Mouse (Mus musculus) kidney, postnatal 4 days (tissue): Measurements from ENCODE around the gene Fggy.

Experiments used
- DNase-seq, 2 experiments: peaks; one replicate each; pipeline ENCODE4 v3.0.0; 2021; ENCODE audit warnings: mixed read lengths in 2 of 2

The Fggy gene

GRCm38 (mm10) chr4:95557333-95557956 is at the start of gene Fggy:
TSS of gene Fggy (plus strand) at chr4:95557507.
- peak; percentile 97 to 98 for DNase-seq

DNA sequence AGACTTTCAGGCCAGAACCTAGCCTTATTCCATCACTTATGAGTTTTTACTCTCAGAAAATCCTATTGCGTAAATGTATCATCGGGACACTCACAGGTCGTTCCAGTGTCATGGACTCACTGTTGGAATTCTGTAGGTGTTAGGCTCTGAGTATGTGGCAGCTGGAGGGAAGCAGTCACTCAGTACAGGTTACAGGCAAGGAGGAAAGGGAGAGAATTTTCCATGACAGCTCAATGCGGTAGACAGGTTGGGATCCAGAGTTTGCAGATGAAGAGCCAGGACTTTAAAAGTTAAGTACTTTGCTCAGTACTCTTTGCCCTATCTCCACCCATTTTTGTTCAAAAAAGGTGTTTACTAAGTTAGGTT is 49.4 kb upstream of the Fggy start:
- no peak for DNase-seq

- no peak for DNase-seq
Measured at GRCm38 (mm10) chr4:95518382-95518781, 38.9 kb upstream of the Fggy start.

GRCm38 (mm10) chr4:95519975-95520642 is 37.2 kb upstream of the Fggy start:
- DNase-seq = no peak

GRCm38 (mm10) chr4:95520643-95521032 is 36.7 kb upstream of the Fggy start:
- no peak for DNase-seq

DNA sequence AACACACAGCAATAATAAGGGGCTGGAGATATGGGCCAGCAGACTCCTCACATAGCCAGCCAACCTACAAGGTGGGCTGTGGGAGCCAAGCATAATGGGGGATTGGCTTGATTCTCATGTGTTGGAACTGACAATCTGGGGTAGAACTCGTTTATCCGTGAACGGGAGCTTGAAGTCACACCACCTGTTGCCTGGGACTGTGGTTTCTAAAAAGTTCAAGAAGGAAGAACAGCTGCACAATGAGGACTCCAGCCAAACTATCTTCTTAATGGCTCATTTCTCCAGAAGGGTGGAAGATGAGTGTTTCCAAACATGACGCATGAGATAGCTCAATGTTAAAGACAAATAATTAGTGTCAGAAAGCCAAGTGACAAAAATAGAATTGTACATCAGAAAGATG is 30.7 kb upstream of the Fggy start:
- no peak for DNase-seq

- no peak for DNase-seq
Measured at GRCm38 (mm10) chr4:95530757-95531156, 26.6 kb upstream of the Fggy start.

GRCm38 (mm10) chr4:95533946-95534345 is 23.4 kb upstream of the Fggy start:
- no peak for DNase-seq

DNA sequence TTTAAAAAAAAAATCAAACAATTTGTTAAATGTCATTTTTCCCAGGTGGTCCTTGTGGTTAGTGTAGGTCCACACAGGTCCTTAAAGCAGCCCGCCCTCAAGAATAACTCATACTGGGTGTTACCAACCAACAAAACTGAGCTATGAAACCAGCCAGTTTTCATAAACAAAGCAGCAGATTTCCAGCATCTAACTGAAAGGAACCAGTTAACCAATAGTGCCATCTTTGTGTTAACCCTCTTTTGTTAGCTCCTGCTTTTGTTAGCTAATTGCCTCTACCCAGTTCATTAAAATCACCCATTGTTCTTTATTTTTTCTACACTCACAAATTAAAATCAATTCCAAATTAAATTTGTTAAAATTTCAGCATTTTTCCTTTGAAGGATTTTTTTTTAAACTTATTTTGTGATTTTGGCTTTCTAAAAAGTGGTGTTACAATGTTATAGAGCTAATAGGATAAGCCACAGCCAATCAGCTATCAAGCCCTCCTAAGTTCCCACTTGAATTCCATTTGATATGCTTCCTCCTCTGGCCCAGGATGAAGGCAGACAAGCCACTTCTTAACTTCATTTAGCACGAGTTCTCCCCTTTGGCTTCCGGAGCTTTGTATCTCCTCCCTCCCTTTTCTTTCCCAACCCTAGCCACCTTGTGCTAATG is 15.8 kb upstream of the Fggy start:
- DNase-seq = no peak

GRCm38 (mm10) chr4:95542039-95542790 is 15.1 kb upstream of the Fggy start:
- no peak for DNase-seq

GRCm38 (mm10) chr4:95543529-95543928 is 13.8 kb upstream of the Fggy start:
- no peak for DNase-seq

DNA sequence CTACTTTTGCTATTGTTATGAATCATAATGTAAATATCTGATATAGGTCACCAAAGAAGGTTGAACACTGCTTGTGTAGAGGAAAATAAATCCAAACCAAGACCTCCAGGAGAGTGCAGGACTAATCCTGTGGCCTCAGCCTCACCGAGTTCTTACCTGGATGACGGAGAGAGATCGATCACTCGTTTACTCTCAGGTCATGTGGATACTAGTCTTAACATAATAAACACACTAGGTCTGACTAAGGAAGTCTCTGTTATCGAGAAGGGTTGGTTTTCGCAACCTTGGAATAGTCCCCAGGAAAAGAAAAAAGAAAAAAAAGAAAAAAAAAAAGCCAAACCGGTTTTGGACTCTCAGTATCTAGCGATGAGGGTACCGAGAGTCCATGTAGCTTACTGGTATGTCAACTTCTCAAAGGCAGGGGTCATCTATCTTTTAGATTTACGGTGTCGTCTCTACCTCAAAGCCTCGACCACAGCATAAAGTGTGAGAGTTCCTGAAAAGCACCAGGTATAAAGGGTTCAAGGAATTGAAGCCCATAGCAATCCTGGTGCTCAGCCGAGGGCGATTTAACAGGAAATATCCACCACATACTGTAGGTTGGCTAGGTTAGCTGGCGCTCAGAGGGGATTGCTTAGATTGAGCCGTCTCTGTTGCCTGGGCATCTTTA is 509 bp upstream of the Fggy start:
- DNase-seq = no peak

DNA sequence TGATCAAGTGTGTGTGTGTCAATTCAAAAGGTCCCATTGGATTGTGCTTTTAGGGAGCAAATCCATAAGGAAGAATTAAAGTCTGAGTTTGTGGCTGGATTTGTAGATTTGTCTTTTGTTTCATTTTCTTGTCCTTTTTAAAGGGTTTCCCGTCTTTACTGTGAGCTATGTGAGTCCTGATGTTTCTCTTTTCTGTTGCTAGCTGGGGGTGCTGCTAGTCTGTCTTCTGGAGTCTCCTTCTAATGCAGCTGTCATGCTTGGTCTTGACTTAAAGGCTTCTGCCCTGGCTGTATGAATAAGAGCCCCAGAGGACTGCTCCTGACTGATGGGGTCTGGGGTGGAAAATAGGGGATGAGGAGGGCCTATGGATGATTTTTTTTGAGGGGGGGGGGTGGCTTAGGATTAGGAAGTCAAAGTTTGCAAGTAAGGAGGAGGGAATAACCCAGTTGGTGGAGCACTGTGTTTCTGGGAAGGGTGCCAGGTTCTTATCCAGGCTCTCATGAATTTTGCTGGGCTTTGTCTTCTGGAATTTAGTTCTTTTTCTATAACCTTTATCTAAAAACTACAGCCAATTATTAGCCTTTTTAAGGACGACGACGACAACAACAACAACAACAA is 1.1 kb downstream of the Fggy start:
- DNase-seq = peak; percentile 53 to 63

DNA sequence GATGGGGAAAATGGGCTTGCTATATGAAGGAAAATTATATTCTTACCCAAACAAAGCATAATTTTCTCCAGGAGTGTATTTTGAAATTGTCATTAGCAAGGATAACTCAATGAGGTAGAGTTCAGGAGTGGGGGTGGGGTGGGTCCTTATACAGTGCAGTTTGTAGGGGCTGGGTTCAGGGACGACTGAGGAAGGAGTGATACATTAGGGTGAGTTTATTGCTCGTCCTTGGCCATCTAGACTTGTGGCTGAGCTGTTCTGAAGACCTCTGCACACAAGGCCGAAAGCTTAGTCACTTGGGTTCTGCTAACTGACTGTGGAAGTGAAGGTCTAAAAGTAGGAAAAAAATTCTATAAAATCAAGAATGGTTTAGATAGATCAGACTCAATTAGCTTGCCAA is 14.3 kb downstream of the Fggy start:
- no peak for DNase-seq

DNA sequence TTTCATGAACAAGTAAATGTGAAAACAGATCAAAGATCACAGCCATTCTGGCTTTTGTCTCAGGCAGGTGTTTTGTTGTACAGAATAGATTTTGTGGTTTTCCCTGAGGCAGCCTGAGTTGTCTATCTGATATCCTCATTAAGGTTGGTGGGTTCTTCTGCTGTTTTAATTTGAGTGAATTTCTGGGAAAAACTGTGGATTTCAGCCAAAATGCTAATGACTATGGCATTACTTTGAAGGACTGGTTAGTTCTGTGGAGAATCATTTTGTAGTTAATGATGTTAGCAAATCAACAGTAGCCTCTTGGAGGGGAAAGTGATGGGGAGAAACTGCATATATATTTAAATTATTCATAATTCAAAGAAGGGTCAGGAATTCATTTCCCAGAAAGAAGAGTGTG is 16.4 kb downstream of the Fggy start:
- no peak for DNase-seq

- DNase-seq = no peak
Measured at GRCm38 (mm10) chr4:95575411-95575911, 18.2 kb downstream of the Fggy start.

- DNase-seq = no peak
Measured at GRCm38 (mm10) chr4:95579183-95579582, 21.9 kb downstream of the Fggy start.

GRCm38 (mm10) chr4:95584107-95584762 is 26.9 kb downstream of the Fggy start:
- DNase-seq = no peak

- no peak for DNase-seq
Measured at GRCm38 (mm10) chr4:95586274-95587001, 29.1 kb downstream of the Fggy start.

- no peak for DNase-seq
Measured at GRCm38 (mm10) chr4:95588722-95589283, 31.5 kb downstream of the Fggy start.

DNA sequence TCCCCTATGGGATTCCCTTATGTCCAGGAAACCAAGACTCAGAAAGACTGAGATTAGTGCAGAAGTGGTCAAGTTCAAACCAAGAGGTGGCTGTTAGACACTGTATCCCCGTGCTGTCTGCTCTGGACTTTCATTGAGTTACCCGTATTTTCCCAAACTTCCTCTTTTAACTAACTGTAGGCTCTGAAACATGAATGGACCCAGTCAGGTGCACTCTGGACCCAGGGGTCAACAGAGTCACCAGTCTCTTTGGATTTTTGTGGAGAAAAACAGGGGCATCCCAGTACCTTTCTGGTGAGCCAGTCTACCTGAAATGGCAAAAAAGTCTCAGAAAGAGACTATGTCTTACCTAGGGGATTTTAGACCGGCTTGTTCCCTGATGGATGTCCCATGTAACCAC is 33.6 kb downstream of the Fggy start:
- DNase-seq = no peak
